Mouse (Mus musculus): ENCODE measurements around the gene Retreg1.
"Not testable (repeated sequence)": the region's sequence is repeated elsewhere in the genome, so short reads cannot be mapped to it uniquely, and the experiment has no call there.

Gene Retreg1

GRCm38 (mm10) chr15:25946482-25946881 is 103.5 kb downstream of the Retreg1 start:
- no peak for DNase-seq (ENCODE audit: low spot score)

- DNase-seq (ENCODE audit: low spot score), result no peak
Measured at GRCm38 (mm10) chr15:25947383-25947782, 104.4 kb downstream of the Retreg1 start.

GRCm38 (mm10) chr15:25948257-25949223 is 105.6 kb downstream of the Retreg1 start:
- no peak for DNase-seq (ENCODE audit: low spot score)

GRCm38 (mm10) chr15:25949696-25950095 is 106.7 kb downstream of the Retreg1 start:
- DNase-seq (ENCODE audit: low spot score), result no peak

GRCm38 (mm10) chr15:25950584-25950983 is 107.6 kb downstream of the Retreg1 start:
- no peak for DNase-seq (ENCODE audit: low spot score)

- DNase-seq (ENCODE audit: low spot score), result no peak
Measured at GRCm38 (mm10) chr15:25951037-25951436, 108.1 kb downstream of the Retreg1 start.

- no peak for DNase-seq (ENCODE audit: low spot score)
Measured at GRCm38 (mm10) chr15:25956001-25956400, 113.0 kb downstream of the Retreg1 start.

- DNase-seq (ENCODE audit: low spot score), result no peak
Measured at GRCm38 (mm10) chr15:25956422-25957117, 113.6 kb downstream of the Retreg1 start.

- DNase-seq (ENCODE audit: low spot score), result no peak
Measured at GRCm38 (mm10) chr15:25957651-25958050, 114.7 kb downstream of the Retreg1 start.

GRCm38 (mm10) chr15:25959375-25959774 is 116.4 kb downstream of the Retreg1 start:
- DNase-seq (ENCODE audit: low spot score), result no peak

GRCm38 (mm10) chr15:25960231-25960630 is 117.3 kb downstream of the Retreg1 start:
- no peak for DNase-seq (ENCODE audit: low spot score)

GRCm38 (mm10) chr15:25966220-25966774 is 123.3 kb downstream of the Retreg1 start:
- DNase-seq (ENCODE audit: low spot score), result no peak

GRCm38 (mm10) chr15:25971596-25971995 is 128.6 kb downstream of the Retreg1 start:
- no peak for DNase-seq (ENCODE audit: low spot score)

GRCm38 (mm10) chr15:25972758-25973157 is 129.8 kb downstream of the Retreg1 start:
- no peak for DNase-seq (ENCODE audit: low spot score)

- DNase-seq (ENCODE audit: low spot score), result no peak
Measured at GRCm38 (mm10) chr15:25974352-25974751, 131.4 kb downstream of the Retreg1 start.

GRCm38 (mm10) chr15:25975810-25976209 is 132.8 kb downstream of the Retreg1 start:
- DNase-seq (ENCODE audit: low spot score), result no peak

GRCm38 (mm10) chr15:25983614-25984013 is 140.6 kb downstream of the Retreg1 start:
- not testable (repeated sequence) for DNase-seq (ENCODE audit: low spot score)

- peak; percentile 93 for DNase-seq (ENCODE audit: low spot score)
Measured at GRCm38 (mm10) chr15:25984067-25984733, 141.2 kb downstream of the Retreg1 start, which contains the start of gene Zfp622. Gene Zfp622, plus strand, starts transcription at chr15:25984366.

GRCm38 (mm10) chr15:25984734-25985492 is 141.9 kb downstream of the Retreg1 start:
- peak; percentile 47 for DNase-seq (ENCODE audit: low spot score)

- peak; percentile 52 for DNase-seq (ENCODE audit: low spot score)
Measured at GRCm38 (mm10) chr15:25992992-25993727, 150.2 kb downstream of the Retreg1 start.

All from testis, postnatal 10 days (tissue).